Mouse (Mus musculus) forebrain, embryonic 10.5 days (tissue): ENCODE results near the gene Ppfia4. TPM values are rescaled to one million over a fixed set of nuclear protein-coding genes. Genes with fewer than 3 reads are reported as not detected.

ENCODE experiments used
- DNase-seq: peaks from one replicate; pipeline ENCODE4 v3.0.0-alpha.2; 2017; ENCODE audit warnings: low spot score; ENCODE audit errors: extremely low spot score
- H3K27ac ChIP-seq: fragments of 300-500 bp; sonication (generic); 2 replicates; pipeline ENCODE4 v1.5.1; 2016; ENCODE audit warnings: mild to moderate bottlenecking
- H3K27me3 ChIP-seq: fragments of 300-500 bp; sonication (generic); 2 replicates; pipeline ENCODE4 v1.6.1; 2016; ENCODE audit warnings: mild to moderate bottlenecking; ENCODE audit not compliant: poor library complexity, severe bottlenecking
- H3K36me3 ChIP-seq: fragments of 300-500 bp; sonication (generic); replicated peaks from 2 replicates; pipeline ENCODE4 v1.6.1; 2016; ENCODE audit warnings: mild to moderate bottlenecking, moderate library complexity
- H3K4me1 ChIP-seq: fragments of 300-500 bp; sonication (generic); 2 replicates; pipeline ENCODE4 v1.6.1; 2016
- H3K4me3 ChIP-seq: fragments of 300-500 bp; sonication (generic); 2 replicates; pipeline ENCODE4 v1.5.1; 2016; ENCODE audit warnings: mild to moderate bottlenecking, moderate library complexity
- H3K9me3 ChIP-seq: fragments of 300-500 bp; sonication (generic); 2 replicates; pipeline ENCODE4 v1.6.1; 2016; ENCODE audit warnings: mild to moderate bottlenecking, moderate library complexity
- WGBS: fragments of 180-500 bp; shearing (Covaris S2); methylation state at CpG from one replicate; pipeline ENCODE4 v1.1.7; 2016; 5-methylcytosine and 5-hydroxymethylcytosine counted together
- polyA plus RNA-seq: library from polyadenylated mRNA; unstranded; fragments of >200 nt; fragmentation: Nextera tagmentation; extraction: Ambion mirVana; gene quantifications from 2 replicates; pipeline ENCODE4 v1.2.1, GENCODE M21; 2016

Gene Ppfia4
- polyA plus RNA-seq, 1 experiment from 2014 or later: 2.1 TPM

DNA sequence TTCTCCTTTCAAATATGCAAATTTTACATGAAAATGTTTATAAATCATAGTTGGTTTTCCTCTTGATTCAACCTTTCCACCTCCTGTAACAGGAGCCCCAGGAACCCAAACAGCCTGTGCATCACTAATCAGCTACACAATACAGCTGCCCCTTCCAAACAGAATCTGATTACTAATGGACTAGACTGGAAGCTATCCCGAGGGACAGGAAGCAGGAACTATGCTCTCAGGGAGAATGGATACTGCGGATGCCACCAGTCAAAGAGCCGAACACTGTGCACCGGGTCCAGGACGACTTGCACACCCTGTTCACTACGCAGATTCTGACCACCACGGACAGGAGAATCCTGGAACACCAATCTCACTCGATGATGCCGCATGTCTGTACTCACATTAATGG is 15.1 kb upstream of the Ppfia4 start:
- Histone ChIP-seq H3K27me3 (peaks cover 12% of the 10 kb centered on the region), H3K36me3 (peaks cover 68% of the 10 kb centered on the region), H3K4me1 (peaks cover 16% of the 10 kb centered on the region), H3K9me3 (no peaks in the 10 kb centered on the region), H3K4me3 (no peak overlapping the region), H3K27ac (no peak overlapping the region)
- WGBS: 93% methylated on average over 9 of the region's 9 CpGs
- no peak for DNase-seq

DNA sequence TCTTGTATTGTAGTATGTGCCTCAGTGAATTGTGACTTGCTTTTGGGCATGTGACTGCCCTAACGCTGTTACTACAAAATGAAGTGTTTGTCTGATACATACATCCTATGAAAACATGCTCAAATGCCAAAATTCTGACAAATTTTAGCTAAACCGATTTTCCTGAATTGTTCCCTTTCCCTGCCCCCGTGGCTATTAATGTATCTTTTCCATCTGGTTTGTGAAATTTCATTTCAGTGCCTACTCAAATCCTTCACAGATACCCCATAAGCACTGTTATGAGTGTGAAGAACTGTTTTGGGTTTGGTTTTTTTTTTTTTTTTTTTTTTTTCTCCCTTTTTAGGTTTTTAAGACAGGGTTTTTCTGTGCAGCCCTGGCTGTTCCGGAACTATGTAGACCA is 12.3 kb upstream of the Ppfia4 start:
- peaks cover 15% of the 10 kb centered on the region for H3K27me3 ChIP-seq
- H3K4me3 ChIP-seq: peak overlapping the region; percentile 64
- DNase-seq: no peak
- peaks cover 16% of the 10 kb centered on the region for H3K4me1 ChIP-seq
- H3K27ac ChIP-seq: peak overlapping the region; percentile 79
- H3K36me3 ChIP-seq: peaks cover 41% of the 10 kb centered on the region
- 75% methylated on average over 4 of the region's 4 CpGs for WGBS
- no peaks in the 10 kb centered on the region for H3K9me3 ChIP-seq

DNA sequence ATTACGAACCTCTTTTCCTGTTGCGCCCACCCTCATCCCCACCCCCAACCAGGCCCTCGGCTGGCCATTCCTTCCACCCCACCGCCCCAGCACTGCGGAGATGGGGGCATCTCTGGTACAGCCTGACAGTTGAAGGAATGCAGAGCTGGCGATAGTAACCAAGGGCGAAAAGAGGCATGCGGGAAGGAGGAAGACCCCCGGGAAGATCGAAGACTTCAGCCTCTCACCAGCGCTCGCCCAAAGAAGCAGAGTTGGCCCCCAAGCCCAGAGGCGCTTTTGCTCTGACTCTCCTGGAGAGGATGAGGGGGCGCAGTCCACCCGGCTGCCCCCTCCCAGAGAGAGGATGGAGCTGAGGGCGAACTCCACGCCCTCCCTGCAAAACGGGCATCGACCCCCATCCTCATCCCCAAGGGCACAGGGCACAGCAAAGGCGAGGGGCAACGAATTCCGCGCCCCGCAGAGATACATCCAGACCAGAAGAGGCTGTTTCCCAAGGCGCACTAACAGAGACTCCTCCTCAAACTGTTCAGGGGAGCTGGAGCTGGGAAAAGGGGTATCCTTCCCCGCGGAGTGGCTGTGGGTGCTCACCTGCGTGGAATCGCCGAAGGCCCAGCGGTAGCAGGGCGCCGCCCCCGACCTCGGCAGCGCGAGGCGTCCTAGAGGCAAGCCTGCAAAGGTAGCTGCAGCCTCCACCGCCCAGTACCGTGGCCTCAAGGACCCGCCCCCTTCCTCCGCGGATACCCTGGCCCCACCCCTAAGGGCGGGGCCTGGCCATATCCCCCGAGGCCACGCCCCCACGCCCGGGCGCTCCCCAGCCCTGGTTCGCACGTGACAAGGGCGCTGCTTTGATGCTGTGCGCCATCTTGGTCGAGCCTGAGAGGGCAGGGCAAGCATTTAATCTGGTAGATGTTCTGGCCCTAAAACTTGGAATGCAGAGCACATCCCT is 11.6 kb upstream of the Ppfia4 start:
- H3K9me3 ChIP-seq: no peaks in the 10 kb centered on the region
- H3K4me3 ChIP-seq: peak overlapping the region; percentile 64
- peaks cover 16% of the 10 kb centered on the region for H3K4me1 ChIP-seq
- peak; percentile 93 for DNase-seq
- peak overlapping the region; percentile 79 for H3K27ac ChIP-seq
- H3K36me3 ChIP-seq: peaks cover 33% of the 10 kb centered on the region
- H3K27me3 ChIP-seq: peaks cover 15% of the 10 kb centered on the region
- under 1% methylated on average over 53 of the region's 54 CpGs for WGBS

DNA sequence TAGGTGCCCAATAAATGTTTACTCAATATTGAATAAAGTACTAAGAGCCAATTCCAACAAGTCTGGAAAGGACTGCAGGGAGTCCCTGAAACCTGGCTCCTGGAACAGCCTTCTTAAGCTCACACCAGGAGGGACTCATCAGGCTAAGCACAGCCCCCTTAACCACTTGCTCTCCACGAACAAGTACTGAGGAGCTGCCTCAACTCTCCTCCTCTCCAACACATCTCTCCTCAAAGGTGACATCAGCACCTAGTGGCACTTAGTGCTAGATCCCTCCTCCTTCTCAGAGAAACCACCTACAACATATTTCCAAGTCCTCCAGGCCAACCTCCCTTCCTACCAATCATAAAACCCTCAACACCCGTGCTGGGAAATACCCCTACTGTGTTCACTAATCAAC is 10.8 kb upstream of the Ppfia4 start:
- WGBS: 2% methylated on average over 2 of the region's 2 CpGs
- peaks cover 16% of the 10 kb centered on the region for H3K4me1 ChIP-seq
- no peaks in the 10 kb centered on the region for H3K9me3 ChIP-seq
- no peak for DNase-seq
- H3K4me3 ChIP-seq: peak overlapping the region; percentile 64
- peaks cover 15% of the 10 kb centered on the region for H3K27me3 ChIP-seq
- H3K36me3 ChIP-seq: peaks cover 28% of the 10 kb centered on the region
- no peak overlapping the region for H3K27ac ChIP-seq

DNA sequence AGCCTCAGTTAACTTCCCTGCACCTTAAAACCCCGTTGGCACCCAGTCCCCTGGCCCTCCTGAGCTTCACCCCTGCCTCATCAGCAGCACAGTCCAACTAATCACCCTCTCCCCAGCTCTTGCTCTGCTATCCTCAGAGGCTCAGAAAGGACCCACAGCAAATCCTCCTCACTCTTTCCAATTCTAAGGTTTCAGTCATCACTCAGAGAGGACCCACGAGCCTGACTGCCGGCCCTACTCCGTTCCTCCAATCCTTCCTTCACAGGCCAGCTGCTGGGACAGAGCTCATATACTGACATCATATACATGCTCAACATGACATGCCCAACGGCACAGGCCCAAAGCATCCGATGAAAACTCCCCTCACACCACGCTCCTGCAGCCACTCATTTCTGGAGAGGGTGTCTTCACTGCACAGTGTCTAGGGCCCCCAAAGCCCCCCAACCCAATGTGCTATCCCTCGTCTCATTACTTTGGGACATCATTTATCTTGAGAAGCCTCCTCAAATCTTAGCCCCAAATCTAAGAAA is 10.1 kb upstream of the Ppfia4 start:
- H3K36me3 ChIP-seq: peaks cover 22% of the 10 kb centered on the region
- WGBS: 78% methylated on average over 8 of the region's 8 CpGs
- peaks cover 16% of the 10 kb centered on the region for H3K4me1 ChIP-seq
- H3K4me3 ChIP-seq: no peak overlapping the region
- no peak overlapping the region for H3K27ac ChIP-seq
- H3K9me3 ChIP-seq: no peaks in the 10 kb centered on the region
- DNase-seq: no peak
- peaks cover 15% of the 10 kb centered on the region for H3K27me3 ChIP-seq

DNA sequence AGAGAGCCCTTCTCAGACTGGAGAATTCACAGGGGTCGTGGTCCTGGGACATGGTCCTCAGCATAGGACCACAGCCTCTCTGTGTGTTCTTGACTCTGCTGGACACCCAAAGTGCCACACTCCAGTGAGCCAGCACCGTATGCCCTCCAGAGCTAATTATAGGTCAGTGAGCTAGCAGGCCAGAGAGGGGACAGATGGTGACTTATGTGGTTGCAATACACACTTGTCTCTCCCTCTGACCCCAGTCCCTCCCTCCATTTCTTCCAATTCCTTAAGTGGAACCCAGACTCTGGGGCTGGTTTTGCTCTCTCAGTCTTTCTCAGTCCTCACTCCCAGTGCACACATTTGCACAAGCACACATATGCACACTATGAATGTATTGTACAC is 9.5 kb upstream of the Ppfia4 start:
- Histone ChIP-seq H3K4me1 (peaks cover 16% of the 10 kb centered on the region), H3K9me3 (no peaks in the 10 kb centered on the region), H3K36me3 (peaks cover 17% of the 10 kb centered on the region), H3K27ac (no peak overlapping the region), H3K27me3 (peaks cover 15% of the 10 kb centered on the region), H3K4me3 (no peak overlapping the region)
- WGBS: 58% methylated on average over 2 of the region's 2 CpGs
- no peak for DNase-seq

DNA sequence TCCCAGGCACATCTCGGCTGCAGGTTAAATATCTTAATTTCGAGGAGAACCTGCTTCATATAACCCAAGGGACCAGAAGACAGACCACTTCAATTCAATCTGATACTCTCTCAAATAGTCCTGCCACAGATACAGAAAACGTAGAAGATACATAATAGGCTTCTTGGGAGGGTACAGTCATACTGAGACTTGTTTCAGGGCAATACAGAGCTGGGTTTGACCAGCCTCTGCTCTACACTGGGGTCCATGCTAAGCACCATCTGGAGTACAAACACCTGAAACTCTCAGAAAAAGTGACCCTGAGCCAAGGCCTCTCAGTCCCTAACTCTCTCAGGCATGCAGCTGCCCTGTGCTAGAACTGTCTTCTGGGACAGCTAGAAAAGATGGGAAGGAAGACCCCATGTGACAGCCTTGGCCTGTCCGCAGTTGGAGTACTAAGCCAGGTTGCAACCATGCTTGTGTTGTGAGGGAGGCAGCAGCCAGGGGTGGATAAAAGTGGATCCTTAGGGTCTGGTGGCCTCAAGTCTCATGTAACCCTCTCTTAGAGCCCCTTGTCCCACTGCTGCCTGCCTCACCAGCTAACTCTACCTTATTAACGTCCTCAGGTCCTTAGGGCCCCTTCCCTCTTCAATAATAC is 9.0 kb upstream of the Ppfia4 start:
- no peak overlapping the region for H3K4me3 ChIP-seq
- H3K4me1 ChIP-seq: peaks cover 16% of the 10 kb centered on the region
- H3K27me3 ChIP-seq: peaks cover 15% of the 10 kb centered on the region
- WGBS: 85% methylated on average over 5 of the region's 5 CpGs
- peaks cover 12% of the 10 kb centered on the region for H3K36me3 ChIP-seq
- no peaks in the 10 kb centered on the region for H3K9me3 ChIP-seq
- DNase-seq: no peak
- H3K27ac ChIP-seq: no peak overlapping the region

DNA sequence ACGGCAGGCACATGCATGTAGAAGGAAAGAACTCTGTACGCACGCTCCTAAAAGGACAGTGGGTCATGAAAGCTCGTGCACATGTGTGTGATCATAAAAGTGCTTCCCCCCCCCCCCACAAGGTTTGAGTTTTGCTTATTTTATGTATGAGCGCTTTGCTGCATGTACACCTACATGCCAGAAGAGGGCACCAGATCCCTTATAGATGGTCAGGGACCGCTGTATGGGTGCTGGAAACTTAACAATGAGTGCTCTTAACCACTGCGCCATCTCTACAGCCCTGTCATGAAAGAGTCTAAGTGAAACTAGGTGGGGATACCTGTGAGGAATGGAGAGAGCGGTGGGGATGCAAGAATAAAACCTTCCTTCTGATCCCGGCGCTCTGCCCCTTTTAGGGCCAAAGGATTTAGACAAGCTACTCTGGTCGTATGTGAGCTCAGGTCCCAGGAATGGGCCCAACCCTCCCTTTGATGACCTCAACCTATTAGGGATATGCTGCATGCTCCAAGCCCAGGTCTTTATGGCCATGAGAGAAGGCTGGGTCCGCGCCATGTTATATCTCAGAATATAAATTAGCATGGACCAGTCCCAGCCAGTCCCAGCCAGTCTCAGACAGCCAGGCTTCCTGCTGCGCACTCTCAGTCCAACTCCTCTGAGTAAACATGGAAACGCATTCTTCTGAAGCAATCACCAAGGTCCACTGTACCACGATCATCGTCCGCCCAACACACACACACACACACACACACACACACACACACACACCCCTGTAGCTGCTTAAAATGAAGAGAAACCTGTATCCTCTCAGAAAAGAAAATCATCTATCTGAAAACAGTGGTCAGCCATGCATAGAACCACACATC is 7.3 kb upstream of the Ppfia4 start:
- peaks cover 15% of the 10 kb centered on the region for H3K27me3 ChIP-seq
- 95% methylated on average over 18 of the region's 18 CpGs for WGBS
- DNase-seq: no peak
- H3K9me3 ChIP-seq: no peaks in the 10 kb centered on the region
- no peak overlapping the region for H3K4me3 ChIP-seq
- H3K4me1 ChIP-seq: peaks cover 16% of the 10 kb centered on the region
- no peak overlapping the region for H3K27ac ChIP-seq
- no peaks in the 10 kb centered on the region for H3K36me3 ChIP-seq

DNA sequence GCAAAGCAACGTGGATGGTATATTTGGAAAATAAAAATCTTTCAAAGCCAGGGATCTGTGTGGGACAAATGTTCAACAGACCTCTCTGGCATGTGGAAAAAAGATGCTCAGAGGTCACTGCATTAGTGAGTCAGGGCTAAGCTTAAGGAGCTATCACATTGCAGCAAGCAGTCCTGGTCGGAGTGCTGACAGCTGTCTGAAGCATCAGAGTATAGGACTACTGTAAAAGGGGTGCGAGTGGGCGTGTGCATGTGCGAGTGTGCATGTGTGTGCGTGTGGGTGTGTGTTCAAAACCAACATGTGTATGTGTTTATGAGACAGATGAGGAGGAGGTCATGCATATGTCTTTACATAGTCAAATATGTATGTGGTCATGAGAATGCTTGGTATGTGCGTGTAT is 6.4 kb upstream of the Ppfia4 start:
- WGBS: 94% methylated on average over 7 of the region's 7 CpGs
- Histone ChIP-seq H3K27me3 (peaks cover 15% of the 10 kb centered on the region), H3K4me3 (no peak overlapping the region), H3K36me3 (no peaks in the 10 kb centered on the region), H3K4me1 (peaks cover 8% of the 10 kb centered on the region), H3K9me3 (no peaks in the 10 kb centered on the region), H3K27ac (no peak overlapping the region)
- no peak for DNase-seq

DNA sequence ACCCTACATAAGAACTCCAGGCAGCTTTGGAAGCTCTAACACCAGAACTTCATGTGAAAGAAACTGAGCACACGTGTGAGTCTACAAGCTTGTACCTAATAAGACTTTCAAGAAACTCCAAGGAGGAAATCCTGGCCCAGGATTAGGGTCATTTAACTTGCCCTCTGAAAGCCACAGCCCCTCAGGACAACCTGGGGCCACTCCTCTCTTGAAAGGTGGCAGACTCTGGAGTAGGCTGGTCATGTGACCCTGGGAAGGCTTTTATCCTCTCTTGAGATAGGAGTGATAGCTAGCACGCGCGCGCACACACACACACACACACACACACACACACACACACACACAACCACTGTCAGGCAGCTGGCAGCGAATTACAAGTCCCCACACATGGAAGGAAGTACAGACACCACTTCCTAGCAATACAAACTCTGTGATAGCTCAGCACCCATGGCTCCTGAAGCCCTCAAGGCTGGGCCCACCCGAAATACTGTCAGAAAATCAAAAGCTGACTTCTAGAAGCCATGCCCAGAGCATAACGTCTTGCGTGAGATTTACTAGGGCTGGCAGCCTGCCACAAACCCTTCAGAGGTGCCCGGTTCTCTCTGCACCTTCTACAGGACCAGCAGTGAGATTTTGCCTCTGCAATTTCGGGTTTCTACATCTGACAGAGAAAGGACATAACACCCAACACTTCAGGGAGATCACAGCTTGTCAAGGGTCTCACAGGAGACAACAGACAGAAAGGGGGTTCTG is 4.4 kb upstream of the Ppfia4 start:
- Histone ChIP-seq H3K9me3 (no peaks in the 10 kb centered on the region), H3K4me1 (peaks cover 8% of the 10 kb centered on the region), H3K27me3 (no peaks in the 10 kb centered on the region), H3K27ac (no peak overlapping the region), H3K36me3 (no peaks in the 10 kb centered on the region), H3K4me3 (no peak overlapping the region)
- no peak for DNase-seq
- WGBS: 86% methylated on average over 11 of the region's 11 CpGs

DNA sequence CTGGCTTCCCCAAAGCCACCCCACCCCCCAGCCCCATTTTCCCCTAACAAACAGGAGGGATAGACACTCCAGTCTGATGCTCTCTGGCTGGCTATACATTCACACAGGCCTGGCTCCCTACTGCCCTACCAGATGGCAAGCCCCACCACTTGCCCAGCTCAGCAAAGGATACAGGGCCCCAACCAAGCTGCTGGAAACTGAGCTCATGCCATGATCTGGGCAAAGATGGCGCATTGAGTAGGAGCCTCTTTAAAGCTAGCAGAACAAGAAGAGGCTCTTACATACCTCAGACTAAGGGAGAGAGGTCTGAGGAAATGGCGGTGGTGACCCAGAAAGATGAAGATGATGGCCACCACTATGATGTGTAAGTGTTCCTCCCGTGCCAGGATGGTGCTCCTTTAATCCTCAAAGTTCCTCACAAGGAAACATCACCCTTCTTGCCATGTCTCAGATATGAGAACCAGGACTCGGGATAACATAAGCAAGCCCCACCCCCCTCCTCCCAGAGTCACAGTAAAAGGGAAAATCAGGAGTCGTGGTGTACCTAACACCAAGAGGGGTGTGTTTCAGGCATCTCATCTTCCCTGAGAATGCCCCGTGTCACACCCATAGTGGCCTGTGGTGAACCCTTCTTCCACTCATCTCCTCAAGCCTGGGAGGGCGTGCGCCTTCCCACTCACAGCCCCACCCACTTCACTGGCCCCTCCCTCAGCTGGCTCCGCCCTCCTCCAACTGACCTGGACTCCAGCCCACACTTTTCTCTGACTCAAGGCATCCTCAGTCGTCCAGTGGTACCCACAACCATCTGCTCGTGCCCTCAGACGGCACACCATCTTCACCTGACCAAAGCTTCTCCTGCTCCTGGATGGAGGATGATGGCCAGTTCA is 3.4 kb upstream of the Ppfia4 start:
- Histone ChIP-seq H3K27ac (no peak overlapping the region), H3K4me3 (no peak overlapping the region), H3K27me3 (no peaks in the 10 kb centered on the region), H3K36me3 (no peaks in the 10 kb centered on the region), H3K4me1 (peaks cover 8% of the 10 kb centered on the region), H3K9me3 (no peaks in the 10 kb centered on the region)
- DNase-seq: no peak
- 90% methylated on average over 12 of the region's 12 CpGs for WGBS
